Mouse (Mus musculus) neural tube, embryonic 14.5 days (tissue): ENCODE measurements around the gene Stambpl1. TPM values are rescaled to one million over a fixed set of nuclear protein-coding genes. Genes with fewer than 3 reads are reported as not detected.
"Not testable (repeated sequence)": the region's sequence is repeated elsewhere in the genome, so short reads cannot be mapped to it uniquely, and the experiment has no call there.

ENCODE experiments used
- ATAC-seq: fragments of 200-750 bp; cut with Nextera tagmentation; 2 replicates; pipeline ENCODE4 v1.8.0; 2017; ENCODE audit warnings: low read depth, mild to moderate bottlenecking, moderate TSS enrichment, moderate library complexity
- H3K27ac ChIP-seq: fragments of 300-500 bp; sonication (generic); 2 replicates; pipeline ENCODE4 v1.5.1; 2014; ENCODE audit warnings: low read depth, mild to moderate bottlenecking, control low read depth, low read length, moderate library complexity, mixed read lengths
- H3K27me3 ChIP-seq: fragments of 300-500 bp; sonication (generic); 2 replicates; pipeline ENCODE4 v1.6.1; 2014; ENCODE audit warnings: low read length; ENCODE audit not compliant: control insufficient read depth, insufficient read depth
- H3K36me3 ChIP-seq: fragments of 300-500 bp; sonication (generic); 2 replicates; pipeline ENCODE4 v1.6.1; 2014; ENCODE audit warnings: low read length, mixed read lengths; ENCODE audit not compliant: control insufficient read depth, insufficient read depth
- H3K4me1 ChIP-seq: fragments of 300-500 bp; sonication (generic); 2 replicates; pipeline ENCODE4 v1.6.1; 2014; ENCODE audit warnings: low read length; ENCODE audit not compliant: control insufficient read depth, insufficient read depth
- H3K4me2 ChIP-seq: fragments of 300-500 bp; sonication (generic); 2 replicates; pipeline ENCODE4 v1.6.1; 2014; ENCODE audit warnings: mild to moderate bottlenecking, low read depth, low read length, control low read depth
- H3K4me3 ChIP-seq: fragments of 300-500 bp; sonication (generic); 2 replicates; pipeline ENCODE4 v1.5.1; 2014; ENCODE audit warnings: low read depth, low read length, control low read depth, mixed read lengths
- H3K9ac ChIP-seq: fragments of 300-500 bp; sonication (generic); replicated peaks from 2 replicates; pipeline ENCODE4 v1.6.1; 2014; ENCODE audit warnings: low read depth, mild to moderate bottlenecking, control low read depth, low read length, mixed read lengths
- H3K9me3 ChIP-seq: fragments of 300-500 bp; sonication (generic); 2 replicates; pipeline ENCODE4 v1.6.1; 2016; ENCODE audit warnings: low read length; ENCODE audit not compliant: control insufficient read depth
- WGBS: fragments of 180-500 bp; shearing (Covaris S2); extraction: QIAGEN DNeasy Blood & Tissue Kit; methylation state at CpG from one replicate; pipeline ENCODE4 v1.1.7; 2014; 5-methylcytosine and 5-hydroxymethylcytosine counted together
- polyA plus RNA-seq: library from polyadenylated mRNA; unstranded; fragments of >200 nt; fragmentation: Nextera tagmentation; extraction: Ambion mirVana; gene quantifications from 2 replicates; pipeline ENCODE4 v1.2.1, GENCODE M21; 2014

The Stambpl1 gene
- polyA plus RNA-seq, 1 experiment from 2014 or later: 25.7 TPM

GRCm38 (mm10) chr19:34193683-34194082, 1.7 kb downstream of the Stambpl1 start:
- Histone ChIP-seq H3K4me3 (peak overlapping the region; percentile 72), H3K9ac (no peak overlapping the region), H3K36me3 (no peaks in the 10 kb centered on the region), H3K9me3 (no peaks in the 10 kb centered on the region), H3K27me3 (no peaks in the 10 kb centered on the region), H3K27ac (no peak overlapping the region), H3K4me2 (peak overlapping the region; percentile 91), H3K4me1 (no peaks in the 10 kb centered on the region)
- ATAC-seq: no peak
- 66% methylated on average over 9 of the region's 9 CpGs for WGBS

GRCm38 (mm10) chr19:34194132-34194745, 2.2 kb downstream of the Stambpl1 start:
- Histone ChIP-seq H3K4me3 (no peak overlapping the region), H3K36me3 (no peaks in the 10 kb centered on the region), H3K27me3 (no peaks in the 10 kb centered on the region), H3K4me2 (peak overlapping the region; percentile 91; the same call in 1 of the 2 replicates), H3K9ac (no peak overlapping the region), H3K9me3 (no peaks in the 10 kb centered on the region), H3K4me1 (no peaks in the 10 kb centered on the region), H3K27ac (no peak overlapping the region)
- 91% methylated on average over 6 of the region's 6 CpGs for WGBS
- ATAC-seq: no peak

GRCm38 (mm10) chr19:34195031-34195430, 3.0 kb downstream of the Stambpl1 start:
- H3K27me3 ChIP-seq: no peaks in the 10 kb centered on the region
- WGBS: 75% methylated on average over 2 of the region's 2 CpGs
- H3K4me2 ChIP-seq: no peak overlapping the region
- H3K27ac ChIP-seq: no peak overlapping the region
- H3K4me1 ChIP-seq: no peaks in the 10 kb centered on the region
- no peak overlapping the region for H3K9ac ChIP-seq
- H3K36me3 ChIP-seq: no peaks in the 10 kb centered on the region
- H3K4me3 ChIP-seq: no peak overlapping the region
- no peaks in the 10 kb centered on the region for H3K9me3 ChIP-seq
- no peak for ATAC-seq

- no peak overlapping the region for H3K4me2 ChIP-seq
- H3K27ac ChIP-seq: no peak overlapping the region
- no peaks in the 10 kb centered on the region for H3K4me1 ChIP-seq
- no peak for ATAC-seq
- no peak overlapping the region for H3K9ac ChIP-seq
- 96% methylated on average over 1 of the region's 1 CpGs for WGBS
- no peaks in the 10 kb centered on the region for H3K27me3 ChIP-seq
- no peak overlapping the region for H3K4me3 ChIP-seq
- H3K36me3 ChIP-seq: no peaks in the 10 kb centered on the region
- H3K9me3 ChIP-seq: no peaks in the 10 kb centered on the region
Measured at GRCm38 (mm10) chr19:34198066-34198465, 6.0 kb downstream of the Stambpl1 start.

GRCm38 (mm10) chr19:34198901-34199300, 6.9 kb downstream of the Stambpl1 start:
- H3K27ac ChIP-seq: no peak overlapping the region
- H3K9me3 ChIP-seq: no peaks in the 10 kb centered on the region
- ATAC-seq: no peak
- no peaks in the 10 kb centered on the region for H3K4me1 ChIP-seq
- H3K4me3 ChIP-seq: no peak overlapping the region
- no peaks in the 10 kb centered on the region for H3K27me3 ChIP-seq
- 85% methylated on average over 4 of the region's 4 CpGs for WGBS
- no peak overlapping the region for H3K4me2 ChIP-seq
- H3K36me3 ChIP-seq: no peaks in the 10 kb centered on the region
- H3K9ac ChIP-seq: no peak overlapping the region

- ATAC-seq: no peak
- no peak overlapping the region for H3K9ac ChIP-seq
- no peak overlapping the region for H3K4me3 ChIP-seq
- H3K4me2 ChIP-seq: no peak overlapping the region
- H3K9me3 ChIP-seq: no peaks in the 10 kb centered on the region
- H3K27me3 ChIP-seq: no peaks in the 10 kb centered on the region
- H3K4me1 ChIP-seq: no peaks in the 10 kb centered on the region
- H3K36me3 ChIP-seq: no peaks in the 10 kb centered on the region
- no peak overlapping the region for H3K27ac ChIP-seq
- WGBS: 80% methylated on average over 2 of the region's 2 CpGs
Measured at GRCm38 (mm10) chr19:34199488-34199887, 7.5 kb downstream of the Stambpl1 start.

GRCm38 (mm10) chr19:34202668-34203067, 10.6 kb downstream of the Stambpl1 start:
- Histone ChIP-seq H3K4me3 (no peak overlapping the region), H3K36me3 (no peaks in the 10 kb centered on the region), H3K4me2 (no peak overlapping the region), H3K9me3 (no peaks in the 10 kb centered on the region), H3K27ac (no peak overlapping the region), H3K9ac (no peak overlapping the region), H3K27me3 (no peaks in the 10 kb centered on the region), H3K4me1 (no peaks in the 10 kb centered on the region)
- WGBS: 89% methylated on average over 2 of the region's 2 CpGs
- no peak for ATAC-seq

GRCm38 (mm10) chr19:34206128-34206527, 14.1 kb downstream of the Stambpl1 start:
- WGBS: 70% methylated on average over 4 of the region's 4 CpGs
- not testable (repeated sequence) for H3K9me3 ChIP-seq, H3K9ac ChIP-seq, H3K27me3 ChIP-seq, H3K27ac ChIP-seq, H3K4me1 ChIP-seq, H3K4me3 ChIP-seq, ATAC-seq, H3K36me3 ChIP-seq, H3K4me2 ChIP-seq

GRCm38 (mm10) chr19:34206760-34207440, 14.9 kb downstream of the Stambpl1 start:
- Histone ChIP-seq H3K27me3 (no peaks in the 10 kb centered on the region), H3K4me3 (no peak overlapping the region), H3K27ac (no peak overlapping the region), H3K4me1 (no peaks in the 10 kb centered on the region), H3K9me3 (no peaks in the 10 kb centered on the region), H3K4me2 (no peak overlapping the region), H3K9ac (no peak overlapping the region), H3K36me3 (no peaks in the 10 kb centered on the region)
- no peak for ATAC-seq
- WGBS: 87% methylated on average over 8 of the region's 8 CpGs
